Mouse (Mus musculus) liver, postnatal 0 days (tissue): ENCODE results near the gene Pip4k2c. TPM values are rescaled to one million over a fixed set of nuclear protein-coding genes. Genes with fewer than 3 reads are reported as not detected.

Experiments
- ATAC-seq: fragments of 200-750 bp; cut with Nextera tagmentation; 2 replicates; pipeline ENCODE4 v1.8.0; 2017; ENCODE audit warnings: mild to moderate bottlenecking, moderate library complexity
- DNase-seq: peaks from one replicate; pipeline ENCODE4 v3.0.0-alpha.2; 2016
- H3K27ac ChIP-seq: fragments of 300-500 bp; sonication (generic); 2 replicates; pipeline ENCODE4 v1.5.1; 2014; ENCODE audit warnings: antibody characterized with exemption, moderate library complexity, mild to moderate bottlenecking, low read depth
- H3K27me3 ChIP-seq: fragments of 300-500 bp; sonication (generic); 2 replicates; pipeline ENCODE4 v1.6.1; 2014; ENCODE audit warnings: low read length, control low read depth, mixed read lengths; ENCODE audit not compliant: insufficient read depth
- H3K36me3 ChIP-seq: fragments of 300-500 bp; sonication (generic); replicated peaks from 2 replicates; pipeline ENCODE4 v1.6.1; 2014; ENCODE audit warnings: mild to moderate bottlenecking, control low read depth, low read length, moderate library complexity, mixed read lengths; ENCODE audit not compliant: insufficient read depth
- H3K4me1 ChIP-seq: fragments of 300-500 bp; sonication (generic); 2 replicates; pipeline ENCODE4 v1.6.1; 2014; ENCODE audit warnings: antibody characterized with exemption, mild to moderate bottlenecking, control low read depth; ENCODE audit not compliant: insufficient read depth
- H3K4me2 ChIP-seq: fragments of 300-500 bp; sonication (generic); 2 replicates; pipeline ENCODE4 v1.6.1; 2014; ENCODE audit warnings: low read depth, mild to moderate bottlenecking, low read length, moderate library complexity, mixed read lengths
- H3K4me3 ChIP-seq: fragments of 300-500 bp; sonication (generic); 2 replicates; pipeline ENCODE4 v1.5.1; 2014; ENCODE audit warnings: low read depth, low read length
- H3K9ac ChIP-seq: fragments of 300-500 bp; sonication (generic); replicated peaks from 2 replicates; pipeline ENCODE4 v1.6.1; 2014; ENCODE audit warnings: mild to moderate bottlenecking, moderate library complexity
- H3K9me3 ChIP-seq: fragments of 300-500 bp; sonication (generic); 2 replicates; pipeline ENCODE4 v1.6.1; 2016; ENCODE audit warnings: mild to moderate bottlenecking, control low read depth, low read length, mixed read lengths
- CTCF ChIP-seq: sonication (generic); IDR thresholded peaks from 2 replicates; pipeline ENCODE4 v1.5.1; 2016; ENCODE audit warnings: antibody characterized with exemption, low read depth
- EP300 ChIP-seq: IDR thresholded peaks from 2 replicates; pipeline ENCODE4 v1.6.1; 2016; ENCODE audit warnings: antibody characterized with exemption, low read depth, mild to moderate bottlenecking
- WGBS: fragments of 180-500 bp; shearing (Covaris S2); extraction: QIAGEN DNeasy Blood & Tissue Kit; methylation state at CpG from one replicate; pipeline ENCODE4 v1.1.7; 2014; ENCODE audit not compliant: insufficient replicate concordance; 5-methylcytosine and 5-hydroxymethylcytosine counted together
- polyA plus RNA-seq: library from polyadenylated mRNA; unstranded; fragments of >200 nt; fragmentation: Nextera tagmentation; extraction: Ambion mirVana; gene quantifications from 2 replicates; pipeline ENCODE4 v1.2.1, GENCODE M21; 2015

Pip4k2c gene
- polyA plus RNA-seq: 14.7 and 17.7 TPM in 2 replicates

DNA sequence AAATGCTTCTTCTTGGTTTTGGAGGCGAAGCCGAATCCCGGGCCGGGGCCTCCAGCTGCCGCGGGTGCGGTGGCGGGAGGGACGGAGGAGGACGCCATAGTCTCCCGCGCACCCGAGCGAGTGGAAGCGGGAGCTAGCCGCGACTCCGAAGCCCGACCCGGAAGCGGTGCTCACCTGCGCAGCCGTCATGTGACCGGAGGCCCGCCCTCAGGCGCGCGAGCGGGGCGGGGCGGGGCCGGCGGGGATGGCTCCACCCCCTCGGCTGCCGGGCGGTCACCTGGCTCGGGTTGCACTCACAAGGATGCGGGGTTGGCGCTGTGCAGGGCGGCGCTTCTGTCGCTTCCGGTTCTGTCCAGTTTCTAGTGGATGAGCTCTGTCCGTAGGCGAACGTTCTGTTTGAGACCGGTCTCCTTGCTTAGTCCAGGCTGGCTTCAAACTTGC lies at the start of gene Pip4k2c:
Gene Pip4k2c, minus strand, starts transcription at position 172 of the 441 bp plus-strand sequence.
- H3K36me3 ChIP-seq: peaks cover 17% of the 10 kb centered on the region
- H3K27me3 ChIP-seq: no peaks in the 10 kb centered on the region
- H3K27ac ChIP-seq: peak within 1 kb of the TSS; percentile 76
- peak within 1 kb of the TSS; percentile 86 for H3K4me2 ChIP-seq
- no peak for TF ChIP-seq CTCF
- TF ChIP-seq EP300: no peak
- ATAC-seq (peak; percentile 98), DNase-seq (peak; percentile 96)
- H3K9ac ChIP-seq: peak within 1 kb of the TSS; percentile 87
- H3K4me1 ChIP-seq: peaks cover 12% of the 10 kb centered on the region
- H3K4me3 ChIP-seq: peak within 1 kb of the TSS; percentile 86
- WGBS: under 1% methylated on average over 37 of the region's 47 CpGs
- H3K9me3 ChIP-seq: no peaks in the 10 kb centered on the region

DNA sequence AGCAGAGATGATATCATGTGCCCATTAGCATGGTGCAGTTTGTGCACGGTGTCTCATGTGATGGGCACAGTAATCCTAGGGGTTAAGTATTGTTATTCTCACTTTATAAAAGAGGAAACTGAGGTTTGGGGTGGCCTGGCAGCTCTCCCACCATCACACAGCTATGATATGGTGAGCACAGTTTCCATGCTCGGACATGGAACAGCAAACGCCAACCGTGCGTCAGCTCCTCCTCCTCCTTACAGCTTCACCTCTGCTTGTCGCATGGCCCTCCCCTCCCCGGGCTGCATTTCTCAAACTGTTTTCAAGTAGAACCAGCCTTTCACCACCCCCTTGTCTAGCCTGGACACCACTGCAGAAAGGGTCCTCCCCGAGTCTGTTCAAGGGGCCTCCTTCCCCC lies 47.1 kb upstream of the Pip4k2c start:
- Histone ChIP-seq H3K36me3 (no peaks in the 10 kb centered on the region), H3K27ac (no peak overlapping the region), H3K9ac (no peak overlapping the region), H3K4me2 (no peak overlapping the region), H3K4me3 (no peak overlapping the region), H3K4me1 (peaks cover 9% of the 10 kb centered on the region), H3K27me3 (peaks cover 23% of the 10 kb centered on the region), H3K9me3 (no peaks in the 10 kb centered on the region)
- WGBS: 58% methylated on average over 8 of the region's 8 CpGs
- TF ChIP-seq CTCF (no peak), EP300 (no peak)
- ATAC-seq (no peak), DNase-seq (no peak)

- TF ChIP-seq EP300 (no peak), CTCF (no peak)
- Histone ChIP-seq H3K36me3 (no peaks in the 10 kb centered on the region), H3K4me3 (no peak overlapping the region), H3K9me3 (no peaks in the 10 kb centered on the region), H3K4me1 (peaks cover 4% of the 10 kb centered on the region), H3K4me2 (no peak overlapping the region), H3K27ac (no peak overlapping the region), H3K27me3 (peaks cover 17% of the 10 kb centered on the region), H3K9ac (no peak overlapping the region)
- no peak for DNase-seq
- WGBS: 64% methylated on average over 6 of the region's 6 CpGs
- ATAC-seq: no peak
Measured at GRCm38 (mm10) chr10:127257790-127258189, 46.4 kb upstream of the Pip4k2c start.

DNA sequence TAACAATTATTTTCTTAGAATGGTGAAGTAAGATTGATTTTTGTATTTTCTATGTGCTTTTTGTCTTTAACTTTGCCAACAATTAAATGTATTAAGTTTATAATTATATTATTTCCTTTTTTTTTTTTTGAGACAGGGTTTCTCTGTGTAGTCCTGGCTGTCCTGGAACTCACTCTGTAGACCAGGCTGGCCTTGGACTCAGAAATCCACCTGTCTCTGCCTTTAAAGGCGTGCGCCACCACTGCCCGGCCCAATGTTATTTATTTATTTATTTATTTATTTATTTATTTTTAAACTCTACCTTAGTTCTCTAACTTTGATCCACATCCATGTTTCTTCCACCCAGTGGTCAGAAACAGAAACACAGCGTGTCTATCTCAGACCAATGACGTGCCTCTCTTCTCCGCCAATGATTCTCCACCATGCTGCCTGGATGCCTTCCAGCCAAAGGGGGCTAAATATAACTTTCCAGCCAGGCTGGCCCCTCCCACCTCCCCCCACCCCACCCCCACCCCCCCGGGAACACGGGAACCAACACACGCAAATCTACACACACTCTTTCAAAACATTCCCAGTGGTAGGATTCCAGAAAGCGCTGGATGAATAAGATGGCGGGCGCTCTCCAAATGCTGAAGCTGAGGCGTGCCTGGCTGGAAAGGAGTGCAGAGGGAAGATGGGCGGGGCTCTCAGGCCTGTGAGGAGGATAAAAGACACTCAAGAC lies 44.4 kb upstream of the Pip4k2c start:
- ATAC-seq: peak; percentile 25; the same call in 1 of the 2 replicates

DNA sequence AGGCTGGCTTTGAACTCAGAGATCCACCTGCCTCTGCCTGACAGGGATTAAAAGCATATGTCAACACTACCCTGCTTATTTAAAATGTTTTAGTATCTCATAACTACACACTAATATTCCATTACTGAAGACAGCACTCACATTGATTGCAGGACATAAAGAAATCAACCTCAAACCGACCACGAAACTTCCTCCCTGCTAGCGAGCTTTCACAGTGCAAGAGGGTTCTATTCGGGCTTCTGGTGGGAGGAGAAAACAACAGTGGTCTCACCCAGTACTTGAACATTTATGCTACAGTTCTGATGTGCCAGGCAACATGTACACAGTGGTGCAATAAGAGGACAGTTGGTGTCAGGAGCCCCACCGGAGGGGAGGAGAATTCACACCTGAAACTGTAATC lies 39.4 kb upstream of the Pip4k2c start:
- whole genome bisulfite sequencing: 45% methylated on average over 5 of the region's 5 CpGs
- ATAC-seq (no peak), DNase-seq (no peak)
- Histone ChIP-seq H3K9me3 (no peaks in the 10 kb centered on the region), H3K4me1 (no peaks in the 10 kb centered on the region), H3K9ac (no peak overlapping the region), H3K27me3 (no peaks in the 10 kb centered on the region; the same call in 1 of the 2 replicates), H3K4me2 (no peak overlapping the region), H3K4me3 (no peak overlapping the region), H3K27ac (no peak overlapping the region), H3K36me3 (no peaks in the 10 kb centered on the region)
- TF ChIP-seq EP300 (no peak), CTCF (no peak)

More for the DNA sequence above, 44.4 kb upstream of the Pip4k2c start:
- peak; percentile 59 for DNase-seq
- TF ChIP-seq EP300: no peak
- 0 out of 2 replicates have a peak, but pooled peaks have one; percentile 15 for TF ChIP-seq CTCF
- H3K4me3 ChIP-seq: no peak overlapping the region
- H3K27ac ChIP-seq: no peak overlapping the region
- no peaks in the 10 kb centered on the region for H3K4me1 ChIP-seq
- no peaks in the 10 kb centered on the region for H3K9me3 ChIP-seq
- no peak overlapping the region for H3K9ac ChIP-seq
- H3K36me3 ChIP-seq: no peaks in the 10 kb centered on the region
- no peak overlapping the region for H3K4me2 ChIP-seq
- no peaks in the 10 kb centered on the region; the same call in 1 of the 2 replicates for H3K27me3 ChIP-seq
- 25% methylated on average over 14 of the region's 14 CpGs for WGBS

GRCm38 (mm10) chr10:127238241-127238824 lies 26.9 kb upstream of the Pip4k2c start:
- Histone ChIP-seq H3K9ac (no peak overlapping the region), H3K27me3 (peaks cover 19% of the 10 kb centered on the region), H3K4me3 (no peak overlapping the region), H3K36me3 (no peaks in the 10 kb centered on the region), H3K4me2 (no peak overlapping the region), H3K9me3 (no peaks in the 10 kb centered on the region), H3K4me1 (no peaks in the 10 kb centered on the region), H3K27ac (no peak overlapping the region)
- no peak for ATAC-seq
- DNase-seq: no peak
- TF ChIP-seq CTCF (no peak), EP300 (no peak)
- WGBS: 61% methylated on average over 18 of the region's 18 CpGs
